Mouse (Mus musculus) heart, postnatal 0 days (tissue): ENCODE measurements around the gene Adra2a.

Experiments used
- CTCF ChIP-seq: IDR thresholded peaks from 2 replicates; pipeline ENCODE4 v1.5.1; 2016; ENCODE audit warnings: antibody characterized with exemption, control low read depth, low read depth
- EP300 ChIP-seq: IDR thresholded peaks from 2 replicates; pipeline ENCODE4 v1.6.1; 2016; ENCODE audit warnings: antibody characterized with exemption, low read depth

DNA sequence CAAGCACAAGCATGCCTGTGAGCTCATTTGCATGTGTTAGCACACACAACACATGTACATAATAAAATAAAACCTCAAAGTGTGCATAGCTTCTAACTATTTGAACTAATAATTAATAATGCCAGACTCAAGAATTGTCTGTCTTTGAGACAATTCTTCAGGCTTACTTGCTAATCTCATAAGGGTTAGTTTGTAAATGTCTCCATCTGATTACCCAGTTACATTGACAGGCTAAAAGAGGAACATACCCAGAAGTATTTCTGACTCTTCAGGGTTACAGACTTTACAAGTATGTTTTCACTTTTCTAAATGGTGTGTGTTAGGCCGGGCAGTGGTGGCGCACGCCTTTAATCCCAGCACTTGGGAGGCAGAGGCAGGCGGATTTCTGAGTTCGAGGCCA lies 28.4 kb upstream of the Adra2a start:
- no peak for TF ChIP-seq CTCF
- no peak for TF ChIP-seq EP300
